Mouse (Mus musculus) kidney, postnatal 36 days (tissue): Measurements from ENCODE around the gene Raver2.
"Not testable (repeated sequence)": the region's sequence is repeated elsewhere in the genome, so short reads cannot be mapped to it uniquely, and the experiment has no call there.

Experiments used
- DNase-seq, 2 experiments: peaks; one replicate each; pipeline ENCODE4 v3.0.0; 2021 to 2022; ENCODE audit warnings: mixed read lengths in 2 of 2

Raver2 gene

DNA sequence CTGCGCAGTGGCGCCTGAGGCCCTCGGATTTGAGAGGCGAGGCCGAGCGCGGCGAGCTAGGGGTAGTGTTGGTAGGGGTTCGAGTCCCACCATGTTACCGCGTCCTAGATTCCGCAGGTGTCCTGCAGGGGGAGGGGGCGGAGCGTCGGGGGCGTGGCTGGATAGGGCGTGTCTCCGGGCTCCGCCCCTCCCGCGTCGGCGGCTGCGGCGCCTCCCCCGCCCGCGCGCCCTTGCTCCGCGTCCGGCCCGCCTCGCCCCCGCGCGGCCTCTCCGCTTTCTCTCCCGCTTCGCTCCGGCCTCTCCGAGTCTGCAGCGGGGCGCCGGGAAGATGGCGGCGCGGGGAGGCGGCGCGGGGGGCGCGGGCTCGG, at the start of gene Raver2:
TSS of gene Raver2 (plus strand) at position 198 of the 368 bp plus-strand sequence.
- DNase-seq, result peak; percentile 32 to 79

DNA sequence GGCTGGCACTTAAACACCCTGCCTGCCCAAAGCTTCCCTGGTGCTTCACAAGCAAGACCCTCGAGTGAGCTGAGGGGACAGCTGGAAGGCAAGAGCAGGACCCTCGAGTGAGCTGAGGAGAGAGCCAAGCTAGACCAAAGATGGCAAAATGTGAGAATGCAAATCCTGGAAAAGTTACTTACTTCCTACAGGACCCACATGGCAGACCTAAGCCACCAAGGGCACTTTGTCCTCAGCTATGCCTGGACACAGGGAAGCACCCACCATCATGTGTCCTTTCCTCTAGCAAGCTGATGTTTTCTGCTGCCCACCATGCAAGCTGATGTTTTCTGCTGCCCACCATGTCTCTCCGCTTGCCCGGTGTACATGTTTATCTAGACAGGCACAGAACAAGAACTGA, 48.2 kb upstream of the Raver2 start, which contains the start of gene Gm10577:
TSS of gene Gm10577 (minus strand) at position 101 of the 400 bp plus-strand sequence.
- no peak for DNase-seq

DNA sequence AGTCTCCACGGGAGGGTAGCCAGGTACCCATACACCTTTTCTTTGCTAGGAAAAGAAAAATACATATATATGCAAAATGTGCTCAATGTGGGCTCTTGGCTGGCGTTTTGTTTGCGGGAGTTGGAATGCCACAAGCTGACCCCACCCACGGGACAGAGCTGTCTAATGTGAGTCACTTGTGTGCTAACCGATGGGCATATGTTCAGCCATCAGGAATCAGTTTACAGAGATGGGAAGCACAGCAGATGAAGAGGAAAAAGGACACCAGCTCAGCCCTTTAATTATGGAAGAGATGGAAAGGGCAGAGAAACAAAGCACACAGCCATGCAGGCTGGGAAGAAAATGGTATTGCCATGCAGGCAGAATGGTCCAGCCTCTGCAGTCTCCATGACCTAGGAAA, 42.2 kb upstream of the Raver2 start:
- no peak for DNase-seq

DNA sequence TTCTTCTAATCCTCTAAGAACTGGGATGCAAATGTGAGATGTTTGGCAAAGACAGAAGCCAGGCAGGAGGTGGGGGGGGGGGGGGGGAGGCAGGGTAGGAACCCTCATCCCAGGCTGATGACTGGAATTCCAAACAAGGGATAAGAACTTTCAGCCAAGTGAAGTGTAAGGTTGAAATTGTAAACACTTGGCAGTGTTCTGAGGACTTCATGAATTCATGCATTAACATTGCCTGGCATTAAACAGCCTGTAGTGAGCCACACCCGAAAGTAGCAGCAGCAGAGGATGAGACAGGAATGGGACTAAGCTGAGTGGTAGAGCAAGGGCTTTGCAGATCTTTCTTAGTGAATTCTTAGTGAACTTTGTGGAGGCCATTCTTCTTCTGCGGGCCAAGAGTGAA, 41.8 kb upstream of the Raver2 start:
- DNase-seq, result no peak

DNA sequence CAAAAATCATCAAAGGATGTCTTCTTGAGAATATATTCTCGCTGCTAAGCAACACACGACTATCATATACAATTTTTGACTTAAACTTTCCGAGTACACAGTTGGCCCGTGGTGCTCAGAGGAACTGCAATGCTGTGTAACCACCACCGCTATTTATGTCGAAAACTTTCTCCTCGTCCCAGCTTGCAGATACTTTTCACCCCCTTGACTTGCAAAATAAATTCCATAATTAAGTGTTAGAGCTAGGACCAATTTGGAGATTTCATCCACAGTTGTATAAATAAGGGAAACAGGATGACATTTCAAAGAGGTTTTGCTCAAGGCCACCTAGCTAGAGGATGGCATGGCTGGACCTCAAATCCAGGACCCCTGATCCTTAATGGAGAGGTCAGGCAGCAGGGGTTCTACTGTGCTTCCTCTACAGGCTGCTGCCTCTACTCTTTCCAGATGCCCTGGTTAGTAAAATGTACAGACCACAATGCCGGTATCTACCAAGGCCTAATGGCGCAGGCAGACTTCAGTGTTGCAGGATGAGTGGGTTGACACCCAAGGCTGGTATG, 40.9 kb upstream of the Raver2 start:
- DNase-seq, result no peak

DNA sequence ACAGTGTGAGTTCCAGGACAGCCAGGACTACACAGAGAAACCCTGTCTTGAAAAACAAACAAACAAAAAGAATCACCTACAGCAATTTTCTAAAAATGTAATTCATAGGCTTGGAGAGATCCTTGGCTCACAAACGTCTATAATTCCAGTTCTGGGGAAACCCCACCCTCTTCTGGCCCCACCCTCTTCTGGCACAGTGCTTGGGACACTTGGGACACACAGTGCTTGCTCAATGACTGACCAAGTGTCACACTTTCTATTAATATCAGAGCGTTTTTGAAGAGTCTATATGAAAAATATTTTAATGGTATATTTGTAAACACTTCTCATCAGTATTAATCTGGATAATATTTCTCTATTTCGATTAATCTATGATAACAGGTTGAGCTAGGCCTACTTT, 35.7 kb upstream of the Raver2 start:
- no peak for DNase-seq

DNA sequence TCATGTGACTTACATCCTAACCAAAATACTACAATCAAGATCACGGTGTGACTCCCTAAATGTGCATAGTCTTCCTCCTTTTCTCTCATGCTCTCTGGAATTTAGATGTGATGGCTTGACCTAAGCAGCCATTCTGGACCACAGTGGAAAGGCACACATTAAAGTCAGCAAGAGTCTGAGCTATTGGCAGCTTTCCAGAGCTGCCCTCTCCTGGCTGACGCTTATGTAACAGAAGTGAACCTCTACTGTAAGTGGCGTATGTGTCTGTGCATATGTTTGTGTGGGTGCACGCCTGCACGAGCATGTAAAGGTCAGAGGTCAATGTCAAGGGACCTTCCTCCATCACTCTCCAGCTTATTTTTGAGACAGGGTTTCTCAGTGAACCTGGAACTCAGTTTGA, 33.7 kb upstream of the Raver2 start:
- DNase-seq, result peak; percentile 4 to 5

DNA sequence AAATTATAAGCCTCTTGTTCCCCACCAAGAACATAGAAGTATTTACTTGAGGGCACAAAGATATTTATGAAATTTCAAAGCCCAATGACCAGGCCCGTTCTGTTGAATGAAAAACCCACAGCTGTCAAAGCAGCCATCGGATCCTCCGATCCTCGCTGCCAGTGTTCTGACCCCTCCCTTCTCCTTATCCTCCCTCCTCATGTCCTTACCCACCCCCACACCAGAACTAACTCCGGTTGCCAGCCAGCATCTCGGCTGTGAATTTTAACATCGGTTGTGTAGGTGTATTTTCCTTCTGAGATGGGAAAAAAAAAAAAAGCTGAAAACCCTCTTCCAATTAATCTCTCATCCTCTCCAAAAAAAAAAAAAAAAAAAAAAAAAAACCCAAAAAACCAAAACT, 31.6 kb upstream of the Raver2 start:
- no peak for DNase-seq

DNA sequence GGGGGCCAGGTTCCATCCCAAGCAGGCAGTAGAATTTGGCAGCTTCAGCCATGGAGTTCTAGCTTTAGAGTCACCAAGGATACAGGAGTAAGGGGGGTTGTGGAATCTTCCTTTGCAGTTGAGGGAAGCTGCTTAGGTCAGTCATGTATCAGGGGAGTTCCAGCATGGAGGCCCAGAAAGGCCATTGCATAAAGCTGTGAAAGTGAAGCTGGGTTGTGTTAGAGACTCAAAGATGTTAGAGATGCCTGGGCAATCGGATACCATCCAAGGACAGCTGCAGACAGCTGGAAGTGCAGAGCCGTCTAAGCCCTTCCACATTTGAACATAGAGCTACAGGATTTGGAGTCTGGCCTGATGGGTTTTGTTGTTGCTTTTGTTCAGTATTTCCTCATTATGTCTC, 25.1 kb upstream of the Raver2 start:
- DNase-seq, result no peak

DNA sequence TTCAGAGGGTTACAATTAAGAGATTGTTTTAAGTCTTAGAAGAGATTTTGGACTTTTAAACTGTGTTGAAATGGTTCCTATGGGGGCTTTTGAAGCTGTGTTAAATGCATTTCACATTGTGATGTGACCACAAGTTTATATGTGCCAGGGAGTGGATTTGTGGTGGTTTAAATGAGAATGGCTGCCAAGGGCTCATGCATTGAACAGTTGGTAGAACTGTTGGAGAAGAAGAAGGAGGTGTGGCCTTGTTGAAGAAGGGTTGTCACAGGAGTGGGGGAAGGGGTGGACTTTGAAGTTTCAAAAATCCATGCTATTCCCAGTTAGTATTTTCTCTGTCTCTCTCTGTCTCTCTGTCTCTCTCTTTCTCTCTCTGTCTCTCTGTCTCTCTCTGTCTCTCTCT, 24.6 kb upstream of the Raver2 start:
- no peak for DNase-seq

DNA sequence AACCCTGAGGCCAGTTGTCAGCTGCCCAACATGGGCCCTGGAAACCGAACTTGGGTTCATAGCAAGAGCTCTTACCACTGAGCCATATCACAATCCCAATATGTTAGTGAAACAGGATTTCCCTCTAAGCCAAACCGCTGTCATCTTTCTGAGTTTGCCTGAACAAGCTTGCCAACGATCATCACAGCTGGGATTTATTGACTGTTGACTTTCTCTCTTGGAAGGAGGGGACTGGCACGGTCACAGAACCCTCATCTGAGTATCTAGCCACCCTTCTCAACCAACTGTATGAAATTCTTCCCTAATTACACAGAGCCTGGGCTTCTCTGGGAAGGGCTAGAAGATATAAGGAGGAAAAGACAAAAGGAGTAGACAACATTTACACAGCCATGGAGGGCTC, 22.2 kb upstream of the Raver2 start:
- no peak for DNase-seq

DNA sequence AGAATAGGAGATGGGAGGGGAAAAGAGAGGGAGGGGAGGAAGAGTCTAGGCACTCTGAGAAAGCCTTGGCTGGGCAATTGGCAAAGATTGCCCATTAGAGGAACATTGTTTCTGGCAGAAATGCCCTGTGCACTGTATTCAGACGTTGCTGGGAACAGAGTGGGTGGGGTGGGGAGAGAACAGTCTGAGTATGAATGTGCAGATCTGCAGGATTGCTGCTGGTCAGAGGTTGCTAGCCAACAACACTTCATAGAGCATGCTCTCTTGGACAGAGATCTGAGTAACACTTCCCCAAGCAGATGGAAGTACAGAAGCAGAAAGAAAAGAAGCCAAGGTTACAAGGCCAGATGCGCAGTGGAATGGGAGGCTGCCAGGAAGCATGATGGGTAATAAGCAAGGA, 6.6 kb upstream of the Raver2 start:
- DNase-seq, result no peak

DNA sequence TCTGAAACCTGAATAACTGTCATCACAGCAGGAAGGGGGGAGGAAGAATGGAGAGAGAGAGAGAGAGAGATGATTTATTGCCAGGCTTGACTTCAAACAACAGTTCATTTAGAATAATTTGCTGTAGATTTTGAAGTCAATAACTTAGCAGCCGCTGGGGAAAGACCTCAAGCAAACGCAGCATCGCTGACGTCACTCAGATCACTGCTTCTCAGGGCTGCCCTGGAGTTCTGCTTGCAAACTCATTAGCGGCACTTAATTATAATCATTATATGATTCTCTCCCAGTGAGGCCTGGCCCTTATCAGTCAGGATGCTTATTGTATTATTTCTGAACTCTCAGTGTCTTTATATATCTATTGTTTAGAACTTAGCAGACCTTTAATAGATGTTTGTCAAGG, 2.4 kb upstream of the Raver2 start:
- no peak for DNase-seq

DNA sequence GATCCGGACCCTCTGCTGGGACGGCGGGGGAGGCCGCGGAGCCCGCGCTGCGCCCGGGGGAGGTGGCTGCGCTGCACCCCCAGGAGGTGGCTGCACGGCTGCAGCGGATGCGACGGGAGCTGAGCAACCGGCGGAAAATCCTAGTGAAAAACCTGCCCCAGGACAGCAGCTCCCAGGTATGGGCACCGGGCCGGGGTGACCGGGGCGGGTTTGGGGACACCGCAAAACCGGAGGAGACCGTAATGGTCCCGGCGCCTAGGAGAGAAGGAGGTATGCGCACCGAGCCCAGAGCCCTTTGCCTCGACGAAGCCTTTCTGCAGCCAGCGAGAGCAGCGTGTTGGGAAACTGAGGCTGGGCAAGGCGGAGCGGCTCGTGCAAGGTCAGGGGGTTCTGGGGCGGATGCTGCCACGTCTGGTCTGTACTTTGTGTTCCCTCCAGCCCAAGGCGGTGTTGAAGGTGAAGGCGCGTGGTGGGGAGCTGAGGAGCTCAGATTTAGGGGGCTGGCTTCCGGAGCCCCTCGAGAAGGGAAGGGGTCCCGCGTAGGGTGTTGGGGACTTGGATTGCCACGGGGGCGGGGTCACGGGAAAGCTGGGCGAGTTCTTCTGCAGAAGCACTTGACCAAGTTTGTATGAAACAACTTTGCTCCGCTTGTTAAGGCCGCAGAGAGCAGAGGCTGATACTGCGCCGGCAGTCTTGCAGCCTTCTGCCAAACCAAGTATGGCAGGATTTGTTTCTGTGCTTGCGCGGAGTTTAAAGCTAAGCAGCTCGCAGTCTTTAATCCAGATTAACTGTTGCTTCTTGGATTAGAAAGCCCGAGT, 580 bp downstream of the Raver2 start:
- DNase-seq, result peak in 1 of 2 experiments; percentile 41

DNA sequence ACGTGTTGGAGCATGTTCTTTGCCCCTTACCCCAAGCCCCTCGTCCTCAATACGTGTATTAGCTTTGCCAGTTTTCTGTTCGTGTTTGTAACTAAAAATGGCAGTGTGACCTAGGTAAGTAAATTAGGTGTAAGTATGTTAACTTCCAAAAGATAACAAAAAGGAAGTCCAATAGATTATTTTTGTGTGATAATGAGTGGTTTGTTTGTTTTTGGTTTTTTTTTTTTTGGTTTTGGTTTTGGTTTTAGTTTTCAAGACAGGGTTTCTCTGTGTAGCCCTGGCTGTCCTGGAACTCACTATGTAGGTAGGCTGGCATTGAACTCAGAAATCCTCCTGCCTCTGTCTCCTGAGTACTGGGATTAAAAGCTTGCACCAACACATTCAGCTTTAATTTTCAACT, 2.8 kb downstream of the Raver2 start:
- no peak for DNase-seq

DNA sequence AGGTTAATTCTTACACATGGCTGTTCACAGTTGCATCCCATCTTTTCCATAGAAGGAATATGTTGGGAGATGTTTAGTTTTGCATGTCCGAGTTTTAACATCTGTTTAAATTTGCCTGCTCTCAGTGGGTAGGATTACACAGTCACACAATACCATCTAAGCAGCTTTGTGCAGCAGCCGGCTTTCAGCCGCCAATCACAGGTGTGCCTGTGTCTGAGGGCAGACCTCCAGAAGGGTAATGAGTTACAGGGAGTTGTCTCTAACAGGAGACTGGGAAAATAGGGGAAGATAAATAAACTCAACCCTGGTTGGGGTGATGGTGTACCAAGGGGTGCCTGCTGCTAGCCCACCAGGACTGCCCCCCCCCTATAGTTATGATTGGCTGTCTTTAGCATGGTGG, 7.6 kb downstream of the Raver2 start:
- DNase-seq, result no peak

DNA sequence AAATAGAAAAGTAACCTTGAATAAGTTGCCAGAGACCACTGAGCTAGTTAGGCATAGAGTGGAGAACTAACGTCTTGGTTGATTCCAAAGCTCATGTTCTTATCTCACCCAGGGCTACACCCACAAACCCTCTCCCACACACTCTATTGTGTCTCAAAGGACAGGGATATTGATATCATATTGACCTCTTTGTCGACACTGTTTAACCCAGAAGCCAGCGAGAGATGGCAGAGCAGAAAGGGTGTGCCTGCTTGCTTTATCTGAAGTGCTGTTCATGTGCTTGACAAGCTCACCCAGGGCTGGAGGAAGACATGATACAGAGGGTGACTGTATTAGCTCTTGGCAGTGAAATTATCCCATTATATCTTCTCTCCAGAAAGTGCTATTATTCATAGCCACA, 11.2 kb downstream of the Raver2 start:
- DNase-seq, result no peak

DNA sequence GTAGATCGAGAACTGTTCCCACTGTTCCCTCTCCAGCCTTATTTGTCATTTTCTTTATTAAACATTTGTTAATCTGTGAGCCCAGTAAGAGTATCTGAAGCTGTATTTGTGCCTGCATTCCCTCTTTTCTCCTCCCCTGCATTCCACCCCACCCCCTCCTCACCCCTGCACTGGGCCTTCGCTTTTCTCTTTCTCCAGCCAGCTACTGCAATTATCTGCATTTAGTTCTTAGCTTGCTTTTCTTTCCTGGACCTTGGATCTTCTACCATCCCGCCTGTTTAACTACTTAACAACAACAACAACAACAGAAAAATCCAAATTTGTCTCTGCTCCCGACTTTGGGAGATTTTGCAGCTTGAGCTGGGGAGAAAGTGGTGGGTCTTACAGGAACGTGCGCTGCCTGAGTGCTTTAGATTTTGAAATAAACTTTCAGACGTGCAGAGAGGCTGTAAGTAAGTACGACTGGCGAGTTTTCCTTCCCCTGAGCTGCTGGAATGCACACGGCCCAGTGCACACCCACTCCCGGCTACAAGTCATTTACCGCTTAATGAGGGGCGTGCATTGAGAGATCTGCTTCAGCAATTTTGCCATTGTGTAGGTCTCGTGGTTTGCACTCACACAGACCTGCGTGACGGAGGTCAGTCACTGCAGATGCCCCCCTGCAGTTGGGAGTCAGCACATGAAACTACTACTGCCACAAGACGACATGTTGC, 13.5 kb downstream of the Raver2 start:
- peak; percentile 29 to 36 for DNase-seq

DNA sequence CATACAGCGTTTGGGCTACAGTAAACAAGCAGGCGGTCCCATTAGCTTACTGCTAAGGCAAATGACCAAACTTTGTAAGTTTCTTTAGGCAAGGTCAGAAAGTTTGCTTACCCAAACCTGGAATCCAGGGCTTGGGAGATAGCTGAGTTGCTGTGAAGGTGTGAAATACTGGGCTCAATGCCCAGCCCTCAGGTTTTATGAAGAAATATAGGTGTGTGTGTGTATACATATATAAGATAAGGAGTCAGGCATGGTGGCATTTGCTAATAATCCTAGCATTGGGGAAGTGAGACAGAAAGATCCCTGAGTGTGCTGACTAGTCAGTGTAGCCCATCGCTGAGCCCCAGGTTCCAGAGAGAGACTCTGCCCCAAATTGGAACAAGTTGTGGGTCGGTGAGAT, 16.1 kb downstream of the Raver2 start:
- DNase-seq, result no peak

DNA sequence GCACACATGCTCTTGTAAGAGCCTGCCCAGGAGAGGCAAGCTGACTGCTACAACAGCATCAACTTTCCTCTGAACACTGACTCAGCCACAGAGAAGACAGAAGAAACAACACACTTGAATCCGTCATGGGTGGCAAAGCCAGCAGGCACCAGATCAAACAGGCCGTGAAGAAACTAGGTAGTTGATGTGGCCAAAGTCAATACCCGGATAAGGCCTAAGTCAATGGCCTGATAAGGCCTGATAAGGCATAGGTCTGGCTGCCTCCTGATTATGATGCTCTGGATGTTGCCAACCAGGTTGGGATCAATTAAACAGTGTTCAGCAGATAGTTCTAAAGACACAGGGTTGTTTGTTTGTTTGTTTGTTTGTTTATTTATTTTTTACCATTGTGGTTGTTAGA, 17.3 kb downstream of the Raver2 start:
- no peak for DNase-seq

DNA sequence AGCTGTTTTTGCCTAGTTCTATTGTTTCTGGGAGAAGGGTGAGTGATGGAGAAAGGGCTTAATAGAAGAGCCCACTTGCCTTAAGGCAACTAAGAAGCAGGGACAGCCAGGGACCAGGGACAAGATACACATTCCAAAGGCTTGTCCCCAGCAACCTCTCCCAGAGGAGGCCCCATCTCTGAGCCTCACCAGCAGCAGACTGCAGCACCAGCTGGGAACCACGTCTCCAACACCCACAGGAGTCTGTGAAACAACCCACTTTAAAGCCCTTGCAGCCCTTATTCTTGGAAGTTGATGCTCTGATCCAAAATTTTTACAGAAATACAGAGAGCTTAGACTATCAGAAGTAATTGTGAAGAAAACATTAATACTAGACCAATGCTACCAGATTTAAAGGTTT, 18.9 kb downstream of the Raver2 start:
- no peak for DNase-seq

DNA sequence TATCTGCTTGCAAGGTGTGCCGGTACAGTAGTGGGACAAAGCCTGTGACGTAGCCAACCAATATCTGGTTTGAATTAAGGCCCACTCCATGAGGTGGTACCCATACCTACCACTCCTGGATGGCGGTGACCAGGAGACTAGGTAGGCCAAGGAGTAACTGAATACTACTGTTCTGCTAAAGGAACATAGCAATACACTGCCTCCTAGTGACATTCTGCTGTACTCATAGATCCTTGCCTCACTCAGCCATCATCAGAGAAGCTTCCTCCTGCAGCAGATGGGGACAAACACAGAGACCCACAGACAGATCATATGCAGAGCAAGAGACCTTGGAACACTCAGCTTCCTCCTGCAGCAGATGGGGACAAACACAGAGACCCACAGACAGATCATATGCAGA, 21.8 kb downstream of the Raver2 start:
- DNase-seq, result not testable (repeated sequence)

DNA sequence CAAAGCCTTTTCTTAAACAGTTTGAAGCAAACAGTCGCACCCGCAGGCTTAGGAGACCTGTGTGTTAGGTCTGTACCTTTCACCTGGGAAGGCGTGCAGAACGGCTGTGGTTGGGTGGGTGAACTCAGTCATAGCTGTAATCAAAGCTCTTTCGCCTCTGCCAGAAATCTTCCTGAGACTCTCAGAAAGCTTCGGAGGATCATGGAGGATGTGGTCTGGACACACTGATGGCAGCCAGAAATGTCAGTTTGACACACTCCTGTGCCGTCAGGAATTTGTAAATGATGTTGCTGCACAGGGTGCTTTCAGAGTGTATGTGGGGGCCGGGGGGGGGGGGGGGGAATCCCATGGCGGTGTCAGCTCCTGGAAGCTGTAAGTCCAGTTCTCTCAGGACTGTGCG, 24.5 kb downstream of the Raver2 start:
- DNase-seq, result no peak

DNA sequence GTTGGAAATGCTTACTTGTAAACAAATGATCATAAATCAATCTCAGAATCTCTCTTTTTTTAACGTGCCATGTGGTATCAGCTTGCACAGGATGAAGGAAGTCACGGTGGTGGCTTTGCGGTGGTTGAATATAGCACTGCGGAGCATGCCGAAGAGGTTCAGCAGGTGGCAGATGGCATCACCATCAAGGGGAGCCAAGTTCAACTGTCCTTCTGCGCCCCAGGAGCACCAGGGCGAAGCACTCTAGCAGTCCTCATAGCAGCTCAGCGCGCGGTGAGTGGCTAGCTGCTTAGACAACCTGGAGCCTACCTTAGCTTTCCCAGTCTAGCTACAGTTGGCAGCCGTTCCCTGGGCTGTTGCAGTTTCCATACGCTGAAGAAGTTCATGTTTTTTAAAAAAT, 38.3 kb downstream of the Raver2 start:
- DNase-seq, result no peak
